Comparison of ENCODE assay signal across 8 mouse cellular contexts in the genomic region with DNA sequence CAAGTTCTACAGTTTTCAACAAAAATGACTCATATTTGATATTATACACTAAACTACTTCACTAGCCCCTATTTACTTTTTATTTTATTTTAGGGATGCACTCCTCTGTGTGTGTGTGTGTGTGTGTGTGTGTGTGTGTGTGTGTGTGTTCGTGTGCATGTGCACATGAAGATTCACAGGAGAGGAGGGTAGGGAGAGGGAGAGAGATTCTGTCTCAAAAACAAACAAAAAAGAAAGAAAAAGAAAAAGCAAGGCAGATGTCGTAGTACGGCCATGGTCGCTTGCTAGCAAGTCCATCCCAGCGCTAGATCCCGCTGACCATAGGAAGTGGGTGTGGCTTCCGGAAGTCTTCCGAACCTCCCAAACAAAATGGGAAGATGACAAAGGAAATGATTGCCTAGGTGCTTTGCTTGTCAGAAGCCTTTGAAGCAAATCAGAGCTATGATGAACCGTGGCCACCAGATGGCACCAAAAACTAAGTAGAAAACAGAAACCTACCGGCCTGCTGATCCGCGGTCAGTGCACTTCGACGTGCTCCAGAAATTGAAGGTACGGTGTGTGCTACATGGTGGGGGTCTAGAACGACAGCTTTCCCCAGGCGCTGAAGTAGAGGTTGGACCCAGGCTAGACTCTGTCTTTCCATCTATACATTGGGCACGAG. TPM values are rescaled to one million over a fixed set of nuclear protein-coding genes. Genes with fewer than 3 reads are reported as not detected.
DNase-seq lines count a peak whose midpoint lies in the region; ATAC-seq and TF ChIP-seq lines count a peak whose summit lies in the region.

No protein-coding gene starts in this region.

- intact Hi-C loops in left cerebral cortex, adult 2 months (cut with DNase I) = loop anchor here (1.0 to 10.0 kb wide), 5 partner anchors 153 to 474 kb away; a partner anchor contains a TSS

- no peaks in the 10 kb centered on the region for H3K4me1 ChIP-seq in cortical plate, adult 2 months (ENCODE audit: control insufficient read depth, insufficient read depth, low read length)

- TF ChIP-seq CTCF in cortical plate, adult 2 months (IDR thresholded peaks at IDR 0.05; ENCODE audit: extremely low read depth, insufficient read depth, low read length) = peak; percentile 80
- TF ChIP-seq CTCF in left cerebral cortex, adult 2 months (IDR thresholded peaks at IDR 0.05) = peak; percentile 90

- DNase-seq in adipocyte (ENCODE audit: low spot score) = peak; percentile 81
- peak; percentile 61 to 74 for DNase-seq in gastrocnemius, adult 8-10 months (ENCODE audit: low spot score in 2 of 2)
- peak; percentile 81 for DNase-seq in hindlimb bud, embryonic 11.5 days (ENCODE audit: extremely low spot score, low read depth, low spot score)
- DNase-seq in left cerebral cortex, adult 2 months (ENCODE audit: extremely low spot score in 1 of 2, low spot score in 2 of 2) = peak; percentile 78 to 84
- DNase-seq in right cerebral cortex, adult 18-20 months = peak; percentile 80
- peak; percentile 45 for DNase-seq in urinary bladder, adult 2 months (ENCODE audit: low spot score)

- ATAC-seq in megakaryocyte, adult 5-6 weeks (ENCODE audit: poor library complexity, severe bottlenecking) = peak; percentile 97

- H3K27ac ChIP-seq in cortical plate, adult 2 months (ENCODE audit: insufficient read depth, low read length) = no peak overlapping the region
- H3K27ac ChIP-seq in left cerebral cortex, adult 2 months = no peak overlapping the region

- TF ChIP-seq POLR2A in cortical plate, adult 2 months (IDR thresholded peaks at IDR 0.05; ENCODE audit: extremely low read depth, insufficient read depth, low read length) = no peak

- no peak overlapping the region for H3K4me3 ChIP-seq in cortical plate, adult 2 months (ENCODE audit: insufficient read depth, low read length)
- 0 out of 2 replicates have a peak overlapping the region, but pooled peaks have one; percentile 28 for H3K4me3 ChIP-seq in left cerebral cortex, adult 2 months

RNA-seq across cellular contexts. Expression of a gene that starts 20.1 kb away (rescaled TPM):
- polyA plus RNA-seq in cortical plate, adult 2 months (2012; rRNA removed) = 0.33 and 0.36 TPM in 2 replicates
- total RNA-seq in gastrocnemius, adult 8-10 months (2022) = under 1 TPM in 3 of 4 experiments, not detected in 1; 0.29 to 0.38 (median 0.31) TPM
- under 1 TPM; 0.38 to 0.47 TPM for total RNA-seq in left cerebral cortex, adult 2 months (2021)
- 4.7 and 5.4 TPM in 2 replicates for total RNA-seq in megakaryocyte, adult 5-6 weeks (2015)
- 4.3 and 6.4 TPM in 2 replicates for total RNA-seq in megakaryocyte, adult 5-6 weeks (2017)
- polyA plus RNA-seq in urinary bladder, adult 2 months (2012; rRNA removed) = 0.45 and 0.46 TPM in 2 replicates

RNA-seq across cellular contexts. Expression of a gene that starts 36.6 kb away (rescaled TPM):
- polyA plus RNA-seq in cortical plate, adult 2 months (2012; rRNA removed) = 39.8 and 41.0 TPM in 2 replicates
- 100 to 1,000 TPM in 1 of 4 experiments, 10 to 100 TPM in 3; 76.7 to 101 (median 81.9) TPM for total RNA-seq in gastrocnemius, adult 8-10 months (2022)
- 10 to 100 TPM; 51.2 to 52.2 TPM for total RNA-seq in left cerebral cortex, adult 2 months (2021)
- 36.3 and 41.5 TPM in 2 replicates for total RNA-seq in megakaryocyte, adult 5-6 weeks (2015)
- 22.4 and 28.0 TPM in 2 replicates for total RNA-seq in megakaryocyte, adult 5-6 weeks (2017)
- polyA plus RNA-seq in urinary bladder, adult 2 months (2012; rRNA removed) = 32.1 and 32.9 TPM in 2 replicates
